Mouse (Mus musculus) adrenal gland, postnatal 36 days (tissue): Measurements from ENCODE around the gene Ell. TPM values are rescaled to one million over a fixed set of nuclear protein-coding genes. Genes with fewer than 3 reads are reported as not detected.

Experiments used
- DNase-seq, 2 experiments: peaks; one replicate each; pipeline ENCODE4 v3.0.0; 2021; ENCODE audit warnings: mixed read lengths in 1 of 2
- total RNA-seq, 2 experiments: library from RNA; stranded (reverse); gene quantifications; 2 replicates each; pipeline ENCODE4 v1.2.3; 2021

Ell gene
- total RNA-seq, 2 experiments from 2014 or later = 22.3 to 25.3 TPM

DNA sequence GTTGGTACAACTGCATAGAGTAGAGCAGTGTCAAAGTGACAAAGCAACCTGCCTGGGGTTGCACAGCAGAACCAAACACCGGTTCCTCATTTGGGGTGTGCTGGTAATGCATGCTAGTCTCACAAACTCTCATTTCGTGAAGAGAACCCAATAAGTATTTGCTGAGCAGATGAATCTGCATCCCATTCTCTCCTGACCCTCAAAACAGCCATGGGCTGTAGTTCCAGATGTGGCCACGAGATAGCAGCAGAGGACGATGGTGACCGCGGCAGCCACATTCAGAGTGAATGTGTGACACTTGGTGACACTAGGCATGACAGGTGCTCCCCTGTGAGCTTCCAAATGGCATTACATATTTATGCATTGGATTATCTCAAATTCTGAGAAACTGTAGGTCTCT lies 72.6 kb downstream of the Ell start:
- DNase-seq = peak; percentile 89 to 91

DNA sequence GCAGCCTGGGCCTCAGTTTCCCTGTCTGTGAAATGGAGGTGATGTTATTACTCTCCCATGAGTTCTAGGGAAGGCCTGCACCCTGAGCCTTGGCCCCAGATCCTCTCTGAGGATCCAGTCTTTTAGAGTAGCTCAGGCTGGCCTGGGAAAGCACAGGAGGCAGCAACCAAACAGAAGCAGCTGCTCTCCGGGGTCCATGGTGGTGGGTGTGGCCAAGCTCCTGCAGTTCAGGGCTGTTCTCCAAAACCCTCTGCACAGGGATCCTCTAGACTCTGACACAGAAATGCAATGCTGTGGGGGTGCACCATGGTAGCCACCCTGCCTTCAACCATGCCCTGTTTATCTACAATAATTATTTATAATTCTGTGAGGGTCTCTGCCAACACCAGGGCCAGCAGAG lies 74.5 kb downstream of the Ell start:
- no peak for DNase-seq

DNA sequence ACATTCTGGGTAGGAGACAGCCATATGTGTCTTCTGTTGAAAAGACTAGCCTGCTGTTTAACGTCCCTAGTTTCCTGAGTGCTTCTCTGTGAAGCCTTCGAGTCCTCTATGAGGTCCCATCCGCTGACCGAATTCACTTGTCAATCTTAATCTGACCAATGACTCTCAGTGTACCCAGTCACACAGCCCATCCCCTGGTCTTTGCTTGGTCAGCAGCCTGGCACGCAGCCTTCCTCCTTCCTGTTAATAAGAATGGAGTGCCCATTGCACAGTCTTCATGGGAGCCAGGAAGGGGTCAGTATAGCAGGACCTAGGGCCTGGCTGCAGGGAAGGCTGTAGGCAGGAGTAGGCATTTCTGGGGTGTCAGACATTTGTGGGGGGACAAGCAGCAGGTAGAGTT lies 75.2 kb downstream of the Ell start:
- DNase-seq = no peak

DNA sequence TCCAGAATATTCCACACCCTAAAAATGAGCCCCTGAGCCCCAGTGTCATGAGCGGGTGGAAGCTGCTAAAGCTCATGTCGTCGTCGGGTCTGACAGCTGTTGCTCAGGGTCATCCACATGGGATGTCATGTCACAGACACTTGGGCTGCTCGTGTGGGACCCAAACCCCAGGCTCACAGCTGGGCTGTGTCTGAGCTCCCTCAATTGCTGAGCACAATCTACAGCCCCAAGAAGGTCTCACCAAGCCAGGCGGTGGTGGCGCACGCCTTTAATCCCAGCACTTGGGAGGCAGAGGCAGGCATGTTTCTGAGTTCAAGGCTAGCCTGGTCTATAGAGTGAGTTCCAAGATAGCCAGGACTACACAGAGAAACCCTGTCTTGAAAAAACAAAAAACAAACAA lies 76.0 kb downstream of the Ell start:
- DNase-seq = no peak

DNA sequence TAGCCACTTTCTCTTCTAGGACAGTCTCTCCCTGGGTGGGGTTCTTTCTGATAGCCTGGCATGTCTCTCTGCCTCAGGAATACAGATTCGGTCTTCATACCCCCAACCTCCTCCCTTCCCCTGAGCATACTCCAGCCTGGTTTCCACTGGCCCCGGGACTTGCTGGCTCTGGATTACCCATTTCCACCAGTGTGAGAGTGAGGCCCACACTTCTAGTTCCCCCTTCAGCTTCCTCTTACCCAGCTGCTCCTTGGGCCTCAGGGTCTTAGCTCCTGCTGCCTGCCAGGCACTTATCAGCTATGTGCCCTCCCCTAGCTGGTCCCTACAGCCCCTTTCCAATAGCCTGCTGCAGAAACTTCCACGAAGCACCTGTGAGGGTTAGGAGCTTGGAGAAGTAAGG lies 76.6 kb downstream of the Ell start, which contains the start of gene Lrrc25:
TSS of gene Lrrc25 (plus strand) at position 262 of the 400 bp plus-strand sequence.
- DNase-seq = no peak

DNA sequence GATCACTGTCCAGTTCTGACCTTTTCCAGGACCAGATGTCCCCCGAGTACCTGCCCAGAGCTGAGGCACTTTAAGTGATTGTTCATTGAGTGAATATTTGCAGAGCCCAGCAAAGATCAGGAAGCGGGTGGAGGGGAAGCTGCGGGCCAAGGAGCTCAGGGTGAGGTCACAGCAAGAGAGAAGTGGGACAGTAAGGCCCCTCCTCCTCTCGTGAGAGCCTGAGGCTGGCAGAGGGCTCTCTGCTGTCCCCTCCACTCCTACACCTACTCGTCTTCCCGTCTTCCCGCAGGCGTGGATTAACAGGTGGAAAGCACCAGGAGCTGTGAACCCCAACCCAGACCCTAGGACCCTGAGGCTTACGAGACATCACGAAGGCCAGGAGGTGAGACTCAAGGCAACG lies 77.4 kb downstream of the Ell start:
- DNase-seq = no peak

DNA sequence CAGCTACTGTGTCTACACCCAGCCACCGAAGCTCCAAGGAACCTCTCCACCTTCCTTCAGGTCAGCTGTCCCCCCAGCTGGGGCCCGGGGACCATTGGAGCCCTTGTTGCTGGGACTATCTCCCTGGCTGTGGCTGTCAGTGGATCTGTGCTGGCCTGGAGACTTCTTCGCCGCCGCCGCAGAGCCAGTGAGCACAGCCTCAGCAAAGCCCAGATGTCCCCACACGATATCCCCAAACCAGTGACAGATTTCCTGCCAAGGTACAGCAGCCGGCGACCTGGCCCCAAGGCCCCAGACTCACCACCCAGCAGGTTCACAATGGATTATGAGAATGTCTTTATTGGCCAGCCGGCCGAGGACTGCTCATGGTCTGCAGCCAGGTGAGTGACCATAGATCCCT lies 78.7 kb downstream of the Ell start:
- no peak for DNase-seq

DNA sequence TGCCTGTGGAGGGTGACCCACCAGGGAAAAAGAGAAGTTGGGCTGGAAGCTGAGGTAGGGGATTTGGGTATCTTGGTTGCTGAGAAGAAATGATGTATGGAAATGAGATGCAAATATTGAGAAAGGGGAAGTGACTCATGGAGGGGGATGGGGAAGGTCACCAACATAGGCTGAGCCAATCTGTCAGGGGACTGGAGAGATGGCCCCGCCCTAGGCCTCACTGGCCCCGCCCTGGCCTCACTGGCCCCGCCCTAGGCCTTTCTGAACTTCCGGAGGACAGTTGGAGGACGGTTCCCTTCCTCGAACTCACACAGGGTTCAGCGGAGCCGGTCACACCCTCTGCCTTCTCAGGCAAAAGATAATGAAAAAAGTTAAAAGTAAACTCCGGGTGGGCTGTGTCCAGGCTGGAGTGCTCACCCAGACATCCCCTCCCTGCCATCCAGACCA lies 79.7 kb downstream of the Ell start:
- peak in 1 of 2 experiments; percentile 66 for DNase-seq

DNA sequence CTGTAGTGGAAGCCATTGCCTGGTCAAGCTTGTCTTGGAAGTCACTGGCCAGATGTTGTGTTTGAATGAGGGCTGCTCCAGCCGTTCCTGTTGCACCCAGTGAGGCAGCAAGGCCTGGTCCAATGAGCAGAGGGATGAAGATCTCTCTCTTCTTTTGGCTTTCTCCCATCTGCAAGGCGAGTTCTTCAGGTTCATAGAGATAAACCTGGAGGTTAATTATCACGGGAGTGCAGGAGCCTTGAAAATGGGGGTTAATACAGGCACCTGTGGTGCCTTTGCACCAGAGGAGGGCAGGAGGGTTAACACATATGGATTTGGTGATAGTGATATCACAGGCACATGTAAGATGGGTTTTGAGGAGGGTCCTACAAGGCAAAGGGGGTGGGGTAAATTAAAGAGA lies 83.0 kb downstream of the Ell start:
- no peak for DNase-seq

DNA sequence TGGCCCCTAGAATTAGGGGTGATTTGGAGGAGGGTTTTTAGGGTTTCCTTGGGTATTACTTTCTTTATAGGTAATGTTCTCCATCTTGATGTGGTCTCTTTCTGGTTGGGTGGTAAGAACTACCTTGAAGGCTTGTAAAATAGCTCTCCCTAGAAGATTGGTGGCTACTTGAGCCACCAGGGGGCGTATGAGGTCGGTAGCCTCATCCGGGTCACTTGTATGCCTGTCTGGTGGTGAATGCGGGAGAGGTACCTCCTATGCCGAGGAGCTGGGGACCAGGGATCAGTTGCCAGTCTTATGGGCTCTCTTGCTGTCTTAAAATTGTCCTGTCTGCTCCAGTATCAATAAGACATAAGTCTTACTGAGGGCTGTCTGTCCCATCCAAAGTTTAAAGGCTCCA lies 85.8 kb downstream of the Ell start:
- peak; percentile 62 to 81 for DNase-seq

DNA sequence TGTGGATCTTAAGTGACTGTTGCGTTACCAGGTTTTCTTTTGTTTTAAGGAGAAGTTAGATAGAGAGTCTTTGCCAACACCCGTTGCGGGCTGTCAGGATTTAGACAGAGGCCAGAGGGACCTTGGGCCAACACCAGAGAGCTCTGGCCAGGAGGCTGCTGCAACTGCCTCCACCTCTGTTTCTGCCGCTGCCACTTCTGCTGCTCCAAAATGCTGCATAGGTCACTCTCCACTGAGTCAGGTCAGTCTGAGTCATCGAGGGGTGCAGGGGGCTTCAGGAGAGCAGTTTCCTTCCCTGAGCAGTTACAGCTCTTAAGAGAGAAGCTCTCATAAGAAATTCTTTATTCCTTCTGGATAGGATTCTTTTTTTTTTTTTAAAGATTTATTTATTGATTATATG lies 87.8 kb downstream of the Ell start:
- no peak for DNase-seq

DNA sequence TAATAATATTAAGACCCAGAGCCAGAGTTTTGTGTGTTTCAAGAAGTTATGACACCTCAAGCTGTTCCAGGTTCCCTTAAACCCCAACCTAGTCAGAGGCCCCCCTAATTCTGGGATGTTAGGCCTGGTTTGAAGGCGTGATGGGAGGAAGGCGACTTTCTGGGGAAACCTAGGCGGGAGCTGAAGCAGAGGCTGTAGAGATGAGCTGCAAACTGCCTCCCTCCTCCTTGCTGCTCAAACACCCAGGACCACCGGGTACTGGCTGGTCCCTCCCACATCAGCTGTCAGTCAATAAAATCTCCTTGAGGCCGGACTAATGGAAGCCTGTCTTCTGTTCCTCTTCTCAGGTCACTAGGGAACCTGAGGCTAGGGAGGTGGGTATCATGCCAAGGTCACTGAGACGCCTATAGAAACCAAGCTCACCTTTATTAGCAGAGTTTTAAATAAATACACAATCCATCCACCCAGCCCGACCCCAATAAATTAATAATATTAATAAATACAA lies 89.8 kb downstream of the Ell start:
- no peak for DNase-seq

DNA sequence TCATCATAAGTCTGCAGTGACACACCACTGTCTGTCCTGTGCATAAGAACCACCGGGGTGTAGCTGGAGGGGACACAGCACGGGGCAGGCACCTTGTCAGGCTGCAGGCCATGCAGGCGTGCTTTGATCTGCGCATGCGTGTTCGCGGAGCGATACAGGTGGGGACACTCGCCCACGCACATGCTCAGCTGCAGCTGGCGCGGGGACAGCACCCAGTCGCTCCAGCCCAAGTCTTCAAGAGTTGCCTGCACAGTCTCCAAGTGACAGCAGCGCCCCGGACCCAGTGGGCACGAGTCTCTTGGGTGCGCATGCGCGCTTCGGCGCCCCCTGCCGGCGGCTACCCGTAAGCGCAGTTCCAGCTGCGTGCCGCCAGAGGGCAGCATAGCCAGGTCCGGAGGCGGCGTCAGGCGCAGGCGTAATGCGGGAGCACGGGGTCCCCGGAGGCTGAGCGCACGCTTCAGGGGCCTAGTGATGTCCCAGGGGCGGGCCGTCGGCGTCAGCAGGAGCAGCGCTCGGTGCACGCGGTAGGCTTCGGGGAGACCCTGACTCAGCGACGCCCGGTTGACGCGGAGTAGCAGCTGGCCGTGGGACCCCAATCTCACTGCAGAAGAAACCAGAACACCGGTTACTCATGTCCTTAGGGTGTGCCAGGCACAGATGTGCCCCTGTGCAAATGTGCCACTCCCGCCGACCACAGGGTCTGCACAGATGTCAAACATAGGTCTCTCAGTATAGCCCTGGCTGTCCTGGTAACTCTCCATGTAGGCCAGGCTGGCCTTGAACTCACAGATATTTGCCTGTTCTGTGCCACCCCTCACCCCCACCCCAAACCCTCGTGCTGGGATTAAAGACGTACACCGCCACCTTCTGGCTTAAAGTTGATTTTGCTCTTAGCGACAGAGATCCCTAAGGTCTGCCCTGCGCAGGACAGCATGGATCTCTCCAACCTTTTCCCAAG lies 90.6 kb downstream of the Ell start:
- DNase-seq = peak; percentile 87 to 91

DNA sequence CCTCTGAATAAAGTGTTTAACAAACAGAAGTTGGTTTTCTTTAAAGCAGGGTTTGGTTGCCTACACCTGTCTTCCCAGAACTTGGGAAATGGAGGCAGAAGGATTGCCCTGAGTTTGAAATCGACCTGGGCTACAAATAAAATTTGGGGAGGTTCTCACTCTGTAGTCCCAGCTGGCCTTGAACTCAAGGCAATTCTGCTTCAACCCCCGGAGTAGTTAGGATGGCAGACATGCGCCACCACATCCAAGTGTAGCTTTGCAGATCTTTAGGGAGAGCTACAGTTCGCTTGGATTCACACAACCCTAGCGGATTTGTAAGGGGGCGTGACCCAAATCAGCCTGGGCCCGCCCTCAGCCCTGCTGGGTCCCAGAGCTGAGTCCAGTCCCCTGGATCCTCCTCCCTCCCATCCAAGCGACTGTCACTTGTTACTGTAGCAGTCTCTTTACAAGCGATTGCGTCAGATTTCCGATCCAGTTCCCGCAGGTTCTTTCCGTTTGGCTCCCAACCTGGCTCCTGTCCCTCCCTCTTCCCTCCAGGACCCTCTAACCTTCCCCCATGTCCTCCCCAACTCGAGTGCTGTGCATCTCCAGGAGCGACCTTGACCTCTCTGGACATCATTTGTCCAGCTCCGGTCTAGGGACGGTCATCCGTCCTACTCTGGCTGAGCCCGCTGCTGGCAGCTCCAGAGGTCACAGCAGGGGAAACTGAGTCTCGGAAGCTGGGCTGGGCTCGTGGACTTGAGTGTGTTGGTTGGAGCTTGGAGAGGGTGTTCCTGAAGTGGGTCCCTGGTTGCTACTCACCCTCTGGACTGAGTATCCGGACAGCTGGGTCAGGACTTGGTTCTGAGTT lies 91.5 kb downstream of the Ell start:
- DNase-seq = peak; percentile 85 to 89

DNA sequence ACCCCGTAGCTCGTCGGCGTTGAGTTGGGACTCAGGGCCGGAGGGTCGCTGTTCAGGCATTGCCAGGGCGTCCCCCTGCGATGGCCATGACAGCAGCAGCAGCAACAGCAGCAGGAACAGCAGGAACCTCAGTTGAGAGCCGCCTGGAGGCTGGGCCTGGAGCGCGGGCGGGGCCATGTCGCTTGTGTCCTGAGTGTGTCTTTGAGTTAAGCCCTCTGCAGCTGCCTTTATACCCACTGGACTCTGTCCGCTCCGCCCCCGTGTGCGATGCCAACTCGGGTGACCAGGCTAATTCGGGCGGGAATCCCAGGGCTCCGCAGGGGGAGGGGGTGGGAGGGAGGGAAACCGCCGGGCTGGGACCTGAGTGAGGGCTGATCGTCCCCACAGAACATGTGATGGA lies 92.2 kb downstream of the Ell start:
- peak; percentile 60 to 65 for DNase-seq

DNA sequence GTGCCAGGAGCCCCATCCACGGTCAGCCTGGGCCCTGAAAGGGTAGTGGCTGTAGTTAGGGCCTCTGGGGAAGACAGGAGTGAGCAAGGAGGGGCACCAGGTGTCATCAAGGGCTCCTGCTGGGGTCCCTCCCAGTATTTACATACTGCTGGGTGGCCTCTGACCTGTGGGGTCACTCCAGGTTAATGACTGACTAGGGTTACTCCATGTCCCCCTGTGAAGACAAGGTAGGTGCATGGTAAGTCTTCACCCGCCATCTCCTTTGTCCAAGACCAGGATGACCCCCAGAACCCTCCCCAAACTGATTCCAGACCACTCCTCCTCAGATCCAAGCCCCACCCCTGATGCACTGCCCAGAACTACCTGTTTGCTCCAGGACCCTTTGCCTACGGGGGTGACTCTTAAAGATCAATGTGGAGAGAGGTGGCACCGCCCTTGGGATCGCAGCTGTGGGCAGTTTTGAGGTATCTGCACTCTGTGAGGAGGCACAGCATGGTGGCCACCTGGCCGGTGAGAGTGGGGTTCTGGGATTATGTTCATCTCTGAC lies 93.2 kb downstream of the Ell start, which contains the start of gene Gdf15:
TSS of gene Gdf15 (minus strand) at position 111 of the 547 bp plus-strand sequence.
- DNase-seq = no peak

DNA sequence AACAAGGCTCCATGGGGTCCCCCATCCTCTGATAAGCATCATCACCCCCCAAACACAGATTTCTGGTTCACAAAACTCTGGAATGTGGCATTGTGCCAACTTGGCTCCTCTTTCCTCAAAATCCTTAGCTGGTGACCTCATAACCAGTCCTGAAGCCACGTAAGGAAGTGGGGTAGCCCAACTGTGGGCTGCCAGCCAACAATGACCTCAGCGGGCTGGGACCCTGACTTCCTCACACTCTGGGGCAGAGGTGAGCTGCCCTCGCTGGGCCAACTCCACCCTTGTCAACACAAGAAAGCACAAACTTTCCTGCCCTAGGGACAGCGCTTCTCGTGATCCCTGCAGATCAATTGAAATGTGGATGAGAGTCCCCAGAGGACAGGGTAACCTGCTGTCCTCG lies 94.8 kb downstream of the Ell start:
- DNase-seq = peak; percentile 72 to 81

DNA sequence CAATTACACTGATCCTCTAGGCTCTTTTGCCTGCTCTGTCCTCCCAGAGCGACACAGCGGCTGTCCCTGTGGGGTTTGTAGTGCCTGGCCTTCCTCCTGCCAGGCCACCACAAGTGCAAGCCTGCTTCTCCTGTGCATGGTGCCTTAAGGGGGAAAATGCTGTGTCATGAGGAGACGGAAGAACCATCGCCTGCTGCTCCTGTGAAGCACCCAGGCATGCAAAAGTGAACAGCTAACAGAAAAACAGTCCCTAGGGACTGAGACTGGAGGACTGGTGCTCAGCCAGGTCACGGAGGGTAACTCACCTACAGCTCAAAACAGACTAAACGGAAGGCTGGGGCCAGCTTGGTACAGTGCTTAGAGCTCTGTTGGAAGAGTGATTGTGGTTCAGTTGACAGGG lies 96.3 kb downstream of the Ell start:
- no peak for DNase-seq

DNA sequence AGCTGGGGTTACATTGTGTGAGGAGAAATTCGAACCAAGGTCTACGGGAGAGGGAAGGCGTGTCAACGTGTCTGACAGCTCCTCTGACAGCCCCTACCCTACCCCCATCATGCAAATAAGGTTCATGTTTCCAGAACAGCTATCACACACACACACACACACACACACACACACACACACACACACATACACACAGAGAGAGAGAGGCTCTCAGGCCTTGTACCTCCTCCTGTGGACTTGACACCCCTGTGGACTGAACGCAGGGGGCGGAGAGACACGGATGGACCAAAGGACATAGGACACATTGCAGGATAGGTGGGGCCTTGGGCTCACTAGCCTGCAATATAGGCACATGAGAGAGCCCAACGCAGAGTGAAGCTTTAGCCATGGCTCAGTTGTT lies 97.6 kb downstream of the Ell start:
- no peak for DNase-seq

DNA sequence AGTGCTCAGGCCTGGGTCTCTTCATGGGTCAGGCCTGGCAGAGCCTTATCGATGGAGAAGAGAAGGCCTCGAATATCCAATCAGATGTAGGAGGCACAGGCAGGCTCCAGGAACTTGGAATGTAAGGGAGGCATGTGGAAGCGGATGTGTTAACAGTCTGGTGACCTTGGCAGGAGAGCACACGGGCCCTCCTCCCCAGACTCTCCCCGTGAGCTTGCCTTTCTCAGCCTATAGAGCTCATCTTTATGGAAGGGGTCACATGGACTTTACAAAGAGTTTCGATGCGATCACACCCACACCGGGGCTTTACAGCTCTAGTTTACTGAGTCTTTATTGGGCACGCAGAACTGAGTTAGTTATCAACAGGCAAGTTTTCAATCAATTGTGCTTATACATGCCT lies 99.5 kb downstream of the Ell start:
- DNase-seq = no peak
